Mouse (Mus musculus): ENCODE data around the gene Palm2.

- TF ChIP-seq CTCF (IDR thresholded peaks at IDR 0.05; ENCODE audit: insufficient read depth, low read depth, low read length), result no peak
- TF ChIP-seq POLR2A (IDR thresholded peaks at IDR 0.05; ENCODE audit: insufficient read depth, low read depth, low read length), result no peak
Measured at GRCm38 (mm10) chr4:57535087-57535486, 101.0 kb downstream of the Palm2 start.

Data from olfactory bulb, adult 2 months (tissue).